ENCODE assay signal across 18 mouse cellular contexts in the genomic region with DNA sequence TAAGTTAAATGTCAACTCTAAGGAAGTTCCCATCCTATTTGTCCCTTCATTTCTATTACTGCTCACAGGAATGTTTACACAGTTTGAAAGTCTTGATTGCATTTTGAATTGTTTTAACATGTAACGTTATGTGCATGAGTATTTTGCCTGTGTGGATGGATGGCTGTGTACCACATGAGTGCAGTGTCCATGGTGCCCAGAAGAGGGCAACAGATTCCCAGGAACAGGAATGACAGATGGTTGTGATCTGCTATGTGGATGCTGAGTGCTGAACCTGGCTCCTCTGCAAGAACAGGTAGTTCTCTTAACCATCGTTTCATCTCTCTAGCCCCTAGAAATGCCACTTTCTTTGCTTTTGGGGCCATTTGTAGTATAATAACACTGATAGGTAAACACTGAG.
DNase-seq lines count a peak whose midpoint lies in the region; ATAC-seq and TF ChIP-seq lines count a peak whose summit lies in the region.
"Had no signal": no experiment of that assay in that cellular context is flagged by ENCODE, and none has a peak within 500 bp of the region (broad histone marks: within the 10 kb centered on the region; RNA-seq: fewer than 3 reads in every experiment).

No protein-coding gene starts in this region.

- DNase-seq in adrenal gland, postnatal 10 days = peak; percentile 5
- DNase-seq in adrenal gland, adult 2 months = no peak
- DNase-seq in kidney, adult 9 months = peak; percentile 6
- peak; percentile 35 for DNase-seq in ZHBTc4 (ENCODE audit: low read depth, low spot score)
- DNase-seq in B cell, adult 2 months = no peak
- DNase-seq: cerebellum, adult 8-10 months; gastrocnemius, postnatal 10 days; heart, adult 18-20 months; lung, adult 18-20 months; lung, postnatal 4 days; right cerebral cortex, postnatal 25 days; thymus, postnatal 25 days had no signal

- no peak overlapping the region for H3K9ac ChIP-seq in kidney, embryonic 15.5 days
- no peak overlapping the region for H3K9ac ChIP-seq in heart, embryonic 11.5 days (ENCODE audit: low read depth, low read length)
- H3K9ac ChIP-seq: limb, embryonic 15.5 days had no signal

- 0 out of 2 replicates have a peak, but pooled peaks cover 9% of the 10 kb centered on the region for H3K9me3 ChIP-seq in kidney, embryonic 15.5 days (replicated peaks)
- H3K9me3 ChIP-seq in E14TG2a.4 (ENCODE audit: low read length) = peaks cover 25% of the 10 kb centered on the region
- H3K9me3 ChIP-seq in heart, embryonic 11.5 days (replicated peaks; ENCODE audit: control insufficient read depth, low read length) = no peaks in the 10 kb centered on the region
- H3K9me3 ChIP-seq: limb, embryonic 15.5 days had no signal

- H3K4me1 ChIP-seq in kidney, embryonic 15.5 days = no peaks in the 10 kb centered on the region
- no peaks in the 10 kb centered on the region for H3K4me1 ChIP-seq in E14TG2a.4 (replicated peaks; ENCODE audit: low read depth, low read length)
- H3K4me1 ChIP-seq in heart, embryonic 11.5 days (ENCODE audit: control insufficient read depth, insufficient read depth, low read length) = no peaks in the 10 kb centered on the region
- H3K4me1 ChIP-seq: limb, embryonic 15.5 days; midbrain, embryonic 10.5 days had no signal

- H3K4me2 ChIP-seq in kidney, embryonic 15.5 days = no peak overlapping the region
- no peak overlapping the region for H3K4me2 ChIP-seq in heart, embryonic 11.5 days
- H3K4me2 ChIP-seq: limb, embryonic 15.5 days had no signal

- no peaks in the 10 kb centered on the region for H3K36me3 ChIP-seq in kidney, embryonic 15.5 days
- H3K36me3 ChIP-seq in E14TG2a.4 (ENCODE audit: insufficient read depth, low read length) = no peaks in the 10 kb centered on the region
- H3K36me3 ChIP-seq in heart, embryonic 11.5 days (ENCODE audit: control insufficient read depth, insufficient read depth, low read length) = no peaks in the 10 kb centered on the region
- H3K36me3 ChIP-seq: limb, embryonic 15.5 days; midbrain, embryonic 10.5 days had no signal

- H3K4me3 ChIP-seq in kidney, embryonic 15.5 days (replicated peaks) = no peak overlapping the region
- H3K4me3 ChIP-seq in E14TG2a.4 (replicated peaks; ENCODE audit: low read length) = no peak overlapping the region
- H3K4me3 ChIP-seq in heart, embryonic 11.5 days (ENCODE audit: low read depth, low read length) = no peak overlapping the region
- H3K4me3 ChIP-seq: limb, embryonic 15.5 days; midbrain, embryonic 10.5 days had no signal

- WGBS in kidney, embryonic 15.5 days = 78% methylated on average over 2 of the region's 2 CpGs
- 78% methylated on average over 2 of the region's 2 CpGs for WGBS in heart, embryonic 11.5 days (ENCODE audit: insufficient replicate concordance)

- ATAC-seq in kidney, embryonic 15.5 days (replicated peaks; ENCODE audit: low FRiP score) = no peak
- ATAC-seq in heart, embryonic 11.5 days (replicated peaks; ENCODE audit: insufficient number of reproducible peaks, low FRiP score, low TSS enrichment) = no peak
- ATAC-seq: activated CD4-positive, CD25-positive, alpha-beta regulatory T cell, adult 4 months had no signal

- H3K27me3 ChIP-seq in kidney, embryonic 15.5 days = no peaks in the 10 kb centered on the region
- no peaks in the 10 kb centered on the region for H3K27me3 ChIP-seq in E14TG2a.4 (ENCODE audit: insufficient read depth, low read length)
- no peaks in the 10 kb centered on the region for H3K27me3 ChIP-seq in heart, embryonic 11.5 days (ENCODE audit: control insufficient read depth, insufficient read depth, low read length)
- H3K27me3 ChIP-seq: limb, embryonic 15.5 days had no signal

- TF ChIP-seq CTCF in E14TG2a.4 (conservative IDR thresholded peaks at IDR 0.05; ENCODE audit: low read length) = peak; percentile 44

- no peak overlapping the region for H3K27ac ChIP-seq in kidney, embryonic 15.5 days
- H3K27ac ChIP-seq in heart, embryonic 11.5 days (ENCODE audit: low read depth, low read length) = no peak overlapping the region
- H3K27ac ChIP-seq: limb, embryonic 15.5 days; midbrain, embryonic 10.5 days had no signal

Comparison
In these comparisons a context has a peak if more than half of its experiments do, and no peak if none do; other contexts are left out.
1. DNase-seq: peak in adrenal gland, postnatal 10 days (single experiment), kidney, adult 9 months (single experiment) and ZHBTc4 (single experiment); none in adrenal gland, adult 2 months (single experiment) and B cell, adult 2 months (0 of 2).